Mouse (Mus musculus): ENCODE data around the gene Cdk18. TPM values are rescaled to one million over a fixed set of nuclear protein-coding genes. Genes with fewer than 3 reads are reported as not detected.
A peak's percentile ranks its signal among the peaks of the same experiment; 100 is the strongest.

Gene Cdk18
- polyA plus RNA-seq, 2 experiments, result 0.67 to 1.7 TPM

DNA sequence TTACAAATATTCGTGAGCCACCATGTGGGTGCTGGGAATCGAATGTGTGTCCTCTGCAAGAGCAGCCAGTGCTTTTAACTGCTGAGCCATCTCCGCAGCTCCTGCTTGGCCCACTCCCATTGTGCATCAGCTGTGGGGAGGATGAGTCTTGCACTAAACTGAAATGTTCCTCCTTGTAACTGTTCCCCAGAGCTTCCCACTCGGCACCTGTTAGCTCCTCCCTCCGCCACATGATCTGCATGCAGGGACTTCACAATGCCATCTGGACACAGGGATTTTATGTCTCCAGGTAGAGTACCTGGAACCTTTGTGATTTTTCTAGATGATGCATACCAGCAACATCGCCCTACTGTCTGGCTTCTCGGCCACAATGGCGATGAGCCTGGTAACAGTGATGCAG is 70.0 kb downstream of the Cdk18 start:
- ATAC-seq (ENCODE audit: insufficient read depth) (no peak), DNase-seq (ENCODE audit: low read depth in 3 of 3, low spot score in 3 of 3) (no peak)
- Histone ChIP-seq H3K9ac (replicated peaks) (no peak overlapping the region), H3K27me3 (ENCODE audit: control insufficient read depth, insufficient read depth, low read length) (peaks cover 34% of the 10 kb centered on the region), H3K4me3 (ENCODE audit: insufficient read depth in 1 of 2, low read depth in 2 of 2, low read length in 2 of 2) (no peak overlapping the region), H3K27ac (no peak overlapping the region), H3K9me3 (ENCODE audit: control insufficient read depth, low read length) (no peaks in the 10 kb centered on the region), H3K4me1 (replicated peaks; ENCODE audit: control insufficient read depth in 2 of 2, insufficient read depth in 2 of 2, low read length in 1 of 2) (no peaks in the 10 kb centered on the region), H3K4me2 (ENCODE audit: low read depth) (no peak overlapping the region), H3K36me3 (replicated peaks; ENCODE audit: control insufficient read depth, insufficient read depth, low read depth) (no peaks in the 10 kb centered on the region)
- TF ChIP-seq EP300 (IDR thresholded peaks at IDR 0.05; ENCODE audit: low read depth) (no peak), CTCF (IDR thresholded peaks at IDR 0.05; ENCODE audit: low read depth) (no peak)
- 62% methylated on average over 8 of the region's 8 CpGs for WGBS (ENCODE audit: insufficient replicate concordance)

DNA sequence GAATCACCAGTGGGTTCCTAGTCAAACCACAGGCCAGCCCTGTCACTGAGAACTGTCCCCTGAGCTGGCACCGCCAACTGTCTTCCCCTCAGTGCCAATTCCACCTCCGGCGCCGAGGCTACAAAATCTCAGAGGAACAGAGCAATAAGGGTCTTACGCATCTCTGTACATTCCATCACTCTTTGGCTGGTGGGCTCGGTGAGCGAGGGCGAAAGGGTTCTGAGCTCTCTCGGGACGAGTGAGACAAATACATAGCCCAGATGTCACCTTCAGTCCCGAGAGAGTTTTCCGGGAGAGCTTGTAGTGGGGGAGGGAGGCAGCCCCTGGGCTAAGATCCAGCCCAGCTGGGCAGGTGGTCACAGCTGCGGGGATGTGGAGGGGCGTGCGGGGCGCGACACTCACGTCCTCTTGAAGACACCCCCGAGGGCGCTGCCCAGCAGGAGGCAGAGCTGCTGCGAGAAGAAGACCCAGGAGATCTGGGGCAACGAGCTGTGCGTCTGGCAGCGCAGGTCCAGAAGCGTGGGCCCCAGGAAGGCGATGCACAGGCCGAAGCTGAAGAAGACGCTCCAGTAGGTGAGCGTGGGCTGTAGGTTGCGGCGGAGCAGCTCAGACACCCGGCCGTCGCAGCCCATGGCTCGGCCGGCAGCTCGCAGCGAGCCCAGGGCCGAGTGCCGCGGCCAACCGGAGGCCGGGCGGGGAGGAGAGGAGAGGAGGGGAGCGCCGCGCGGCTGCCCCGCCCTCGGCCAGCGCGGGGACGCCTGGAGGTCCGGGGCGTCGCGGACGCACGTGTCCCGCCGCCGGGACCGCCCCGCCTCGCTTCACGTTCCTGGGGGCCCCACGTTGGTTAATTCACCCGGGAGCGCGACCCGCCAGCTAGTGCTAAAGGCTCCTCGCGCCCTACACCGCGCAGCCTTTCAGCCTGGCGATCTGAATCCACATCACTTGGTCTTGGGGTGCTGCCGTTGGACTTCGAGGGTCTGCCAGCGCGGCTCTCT is 71.9 kb downstream of the Cdk18 start, which contains the start of gene Mfsd4a:
Gene Mfsd4a, minus strand, starts transcription at position 802 of the 995 bp plus-strand sequence.
- Histone ChIP-seq H3K4me3 (ENCODE audit: insufficient read depth in 1 of 2, low read depth in 2 of 2, low read length in 2 of 2) (peak within 1 kb of the TSS; percentile 14 to 25), H3K36me3 (replicated peaks; ENCODE audit: control insufficient read depth, insufficient read depth, low read depth) (no peaks in the 10 kb centered on the region), H3K9ac (replicated peaks) (no peak within 1 kb of the TSS), H3K27ac (no peak within 1 kb of the TSS), H3K4me1 (replicated peaks; ENCODE audit: control insufficient read depth in 2 of 2, insufficient read depth in 2 of 2, low read length in 1 of 2) (no peaks in the 10 kb centered on the region), H3K27me3 (ENCODE audit: control insufficient read depth, insufficient read depth, low read length) (peaks cover 34% of the 10 kb centered on the region), H3K4me2 (ENCODE audit: low read depth) (peak within 1 kb of the TSS; percentile 54), H3K9me3 (ENCODE audit: control insufficient read depth, low read length) (no peaks in the 10 kb centered on the region)
- ATAC-seq (ENCODE audit: insufficient read depth) (no peak), DNase-seq (ENCODE audit: low read depth in 3 of 3, low spot score in 3 of 3) (no peak)
- TF ChIP-seq EP300 (IDR thresholded peaks at IDR 0.05; ENCODE audit: low read depth) (no peak), CTCF (IDR thresholded peaks at IDR 0.05; ENCODE audit: low read depth) (0 out of 2 replicates have a peak, but pooled peaks have one; percentile 25)
- 3% methylated on average over 71 of the region's 80 CpGs for WGBS (ENCODE audit: insufficient replicate concordance)

DNA sequence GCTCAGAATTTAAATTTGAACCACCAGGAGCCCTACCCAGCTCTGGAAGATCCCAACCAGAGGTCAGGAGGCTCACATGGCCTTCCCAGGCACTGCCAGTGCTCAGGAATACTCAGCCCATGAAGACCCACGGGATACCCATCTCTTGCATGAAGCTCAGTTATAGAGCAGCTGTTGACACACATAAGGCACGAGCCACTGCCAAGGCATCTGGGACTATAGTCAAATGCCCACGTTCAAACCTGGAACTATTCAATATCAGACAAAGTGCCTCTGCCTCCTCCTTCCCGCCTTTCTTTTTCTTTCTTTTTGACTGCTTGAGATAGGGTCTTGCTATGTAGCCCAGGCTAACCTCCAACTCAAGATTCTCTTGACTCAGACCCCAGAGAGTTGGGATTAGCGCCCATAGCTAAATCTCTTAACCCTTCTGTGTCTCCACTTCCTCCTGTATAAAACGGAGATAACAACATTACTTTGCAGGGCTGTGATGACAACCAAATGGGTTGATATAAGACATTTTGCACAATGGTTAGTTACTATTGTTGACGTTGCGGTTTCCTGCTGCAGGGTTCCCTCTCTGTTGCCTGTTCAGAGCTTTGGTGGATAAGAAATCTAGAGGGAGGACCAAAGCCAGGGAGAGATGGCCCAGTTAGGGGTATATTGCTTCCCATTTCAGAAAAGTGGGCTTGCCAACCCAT is 73.9 kb downstream of the Cdk18 start:
- DNase-seq (ENCODE audit: low read depth in 3 of 3, low spot score in 3 of 3) (no peak), ATAC-seq (ENCODE audit: insufficient read depth) (no peak)
- Histone ChIP-seq H3K27me3 (ENCODE audit: control insufficient read depth, insufficient read depth, low read length) (peaks cover 34% of the 10 kb centered on the region), H3K4me2 (ENCODE audit: low read depth) (no peak overlapping the region), H3K9ac (replicated peaks) (no peak overlapping the region), H3K4me3 (ENCODE audit: insufficient read depth in 1 of 2, low read depth in 2 of 2, low read length in 2 of 2) (no peak overlapping the region), H3K36me3 (replicated peaks; ENCODE audit: control insufficient read depth, insufficient read depth, low read depth) (no peaks in the 10 kb centered on the region), H3K4me1 (replicated peaks; ENCODE audit: control insufficient read depth in 2 of 2, insufficient read depth in 2 of 2, low read length in 1 of 2) (no peaks in the 10 kb centered on the region), H3K27ac (no peak overlapping the region), H3K9me3 (ENCODE audit: control insufficient read depth, low read length) (no peaks in the 10 kb centered on the region)
- TF ChIP-seq CTCF (IDR thresholded peaks at IDR 0.05; ENCODE audit: low read depth) (no peak), EP300 (IDR thresholded peaks at IDR 0.05; ENCODE audit: low read depth) (no peak)
- 37% methylated on average over 8 of the region's 8 CpGs for whole genome bisulfite sequencing (ENCODE audit: insufficient replicate concordance)

DNA sequence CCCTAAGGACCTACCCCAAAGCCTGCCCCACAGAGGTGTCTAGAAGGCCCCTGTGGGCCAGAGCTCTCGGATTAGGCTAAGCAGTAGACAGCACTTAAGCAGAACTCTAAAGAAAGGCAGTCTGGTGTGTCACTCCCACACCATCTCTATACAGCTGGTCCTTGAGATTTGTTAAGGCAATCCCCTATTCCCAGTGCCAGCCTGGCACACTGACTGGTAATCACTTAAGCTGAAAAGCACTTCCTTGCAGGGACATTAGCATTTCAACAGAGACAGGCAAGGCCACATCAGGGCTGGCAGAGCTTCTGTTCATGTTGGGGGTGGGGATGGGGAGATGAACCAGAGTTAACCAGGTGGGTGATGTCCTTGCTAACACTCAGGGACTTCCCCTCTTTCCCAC is 74.5 kb downstream of the Cdk18 start:
- TF ChIP-seq CTCF (IDR thresholded peaks at IDR 0.05; ENCODE audit: low read depth) (no peak), EP300 (IDR thresholded peaks at IDR 0.05; ENCODE audit: low read depth) (no peak)
- WGBS (ENCODE audit: insufficient replicate concordance), result 69% methylated on average over 1 of the region's 1 CpGs
- DNase-seq (ENCODE audit: low read depth in 3 of 3, low spot score in 3 of 3), result no peak
- no peaks in the 10 kb centered on the region for H3K4me1 ChIP-seq (replicated peaks; ENCODE audit: control insufficient read depth in 2 of 2, insufficient read depth in 2 of 2, low read length in 1 of 2)
- H3K9me3 ChIP-seq (ENCODE audit: control insufficient read depth, low read length), result no peaks in the 10 kb centered on the region
- no peak for ATAC-seq (ENCODE audit: insufficient read depth)
- H3K27me3 ChIP-seq (ENCODE audit: control insufficient read depth, insufficient read depth, low read length), result peaks cover 34% of the 10 kb centered on the region
- H3K4me3 ChIP-seq (ENCODE audit: insufficient read depth in 1 of 2, low read depth in 2 of 2, low read length in 2 of 2), result no peak overlapping the region
- H3K9ac ChIP-seq (replicated peaks), result no peak overlapping the region
- H3K4me2 ChIP-seq (ENCODE audit: low read depth), result no peak overlapping the region
- no peak overlapping the region for H3K27ac ChIP-seq
- H3K36me3 ChIP-seq (replicated peaks; ENCODE audit: control insufficient read depth, insufficient read depth, low read depth), result no peaks in the 10 kb centered on the region

DNA sequence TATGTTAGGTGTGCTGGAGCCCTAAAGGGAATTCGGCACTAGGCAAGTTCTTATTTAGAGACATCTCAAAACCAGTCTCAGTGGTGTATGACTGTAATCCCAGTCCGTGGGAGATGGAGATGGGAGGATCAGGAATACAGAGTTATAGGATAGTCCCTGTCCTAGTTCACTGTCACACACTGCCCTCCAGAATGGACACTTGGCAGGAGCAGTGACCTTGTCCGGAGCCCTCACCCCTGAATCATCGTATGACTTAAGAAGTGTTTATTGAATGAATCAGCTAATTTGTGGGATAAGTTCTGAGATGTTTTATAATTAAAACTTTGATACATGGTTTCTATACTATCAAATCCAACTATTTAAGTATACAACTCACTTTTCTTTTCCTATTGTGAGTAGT is 76.4 kb downstream of the Cdk18 start:
- TF ChIP-seq CTCF (IDR thresholded peaks at IDR 0.05; ENCODE audit: low read depth) (no peak), EP300 (IDR thresholded peaks at IDR 0.05; ENCODE audit: low read depth) (no peak)
- Histone ChIP-seq H3K27me3 (ENCODE audit: control insufficient read depth, insufficient read depth, low read length) (peaks cover 22% of the 10 kb centered on the region), H3K4me3 (ENCODE audit: insufficient read depth in 1 of 2, low read depth in 2 of 2, low read length in 2 of 2) (no peak overlapping the region), H3K9me3 (ENCODE audit: control insufficient read depth, low read length) (no peaks in the 10 kb centered on the region), H3K9ac (replicated peaks) (no peak overlapping the region), H3K4me2 (ENCODE audit: low read depth) (no peak overlapping the region), H3K36me3 (replicated peaks; ENCODE audit: control insufficient read depth, insufficient read depth, low read depth) (no peaks in the 10 kb centered on the region), H3K4me1 (replicated peaks; ENCODE audit: control insufficient read depth in 2 of 2, insufficient read depth in 2 of 2, low read length in 1 of 2) (no peaks in the 10 kb centered on the region), H3K27ac (no peak overlapping the region)
- DNase-seq (ENCODE audit: low read depth in 3 of 3, low spot score in 3 of 3) (no peak), ATAC-seq (ENCODE audit: insufficient read depth) (no peak)
- WGBS (ENCODE audit: insufficient replicate concordance), result 55% methylated on average over 4 of the region's 4 CpGs

Other genes starting within 250 kb of the Cdk18 start
- 18.0 and 23.2 TPM in 2 replicates for gene Nucks1, start 229.2 kb downstream of the Cdk18 start, polyA plus RNA-seq (2012; rRNA removed)
- 20.2 and 21.3 TPM in 2 replicates for gene Nucks1, start 229.2 kb downstream of the Cdk18 start, polyA plus RNA-seq (2014; fragmentation: Nextera tagmentation; extraction: Ambion mirVana)
- gene Slc45a3, start 176.7 kb downstream of the Cdk18 start, polyA plus RNA-seq (2012; rRNA removed), result 1.9 and 2.4 TPM in 2 replicates
- 1.8 and 2.5 TPM in 2 replicates for gene Slc45a3, start 176.7 kb downstream of the Cdk18 start, polyA plus RNA-seq (2014; fragmentation: Nextera tagmentation; extraction: Ambion mirVana)
- 8.8 and 9.1 TPM in 2 replicates for gene Elk4, start 132.1 kb downstream of the Cdk18 start, polyA plus RNA-seq (2012; rRNA removed)
- gene Elk4, start 132.1 kb downstream of the Cdk18 start, polyA plus RNA-seq (2014; fragmentation: Nextera tagmentation; extraction: Ambion mirVana), result 8.9 and 12.0 TPM in 2 replicates
- 0.02 TPM in 2 replicates for gene Mfsd4a, start 71.6 kb downstream of the Cdk18 start, polyA plus RNA-seq (2012; rRNA removed)
- 2.6 and 4.1 TPM in 2 replicates for gene Mfsd4a, start 71.6 kb downstream of the Cdk18 start, polyA plus RNA-seq (2014; fragmentation: Nextera tagmentation; extraction: Ambion mirVana)
- gene Lemd1, start 51.7 kb upstream of the Cdk18 start, polyA plus RNA-seq (2012; rRNA removed), result not detected in 2 replicates
- not detected in 2 replicates for gene Lemd1, start 51.7 kb upstream of the Cdk18 start, polyA plus RNA-seq (2014; fragmentation: Nextera tagmentation; extraction: Ambion mirVana)
- gene AC124108.1, start 51.8 kb upstream of the Cdk18 start, polyA plus RNA-seq (2012; rRNA removed), result 0.02 TPM in 1 of 2 replicates, not detected in the other
- gene AC124108.1, start 51.8 kb upstream of the Cdk18 start, polyA plus RNA-seq (2014; fragmentation: Nextera tagmentation; extraction: Ambion mirVana), result not detected in 2 replicates
- not detected in 2 replicates for gene Gm10188, start 90.1 kb upstream of the Cdk18 start, polyA plus RNA-seq (2012; rRNA removed)
- not detected in 2 replicates for gene Gm10188, start 90.1 kb upstream of the Cdk18 start, polyA plus RNA-seq (2014; fragmentation: Nextera tagmentation; extraction: Ambion mirVana)
- gene Klhdc8a, start 158.9 kb upstream of the Cdk18 start, polyA plus RNA-seq (2012; rRNA removed), result 0.01 and 0.04 TPM in 2 replicates
- 0.03 and 0.13 TPM in 2 replicates for gene Klhdc8a, start 158.9 kb upstream of the Cdk18 start, polyA plus RNA-seq (2014; fragmentation: Nextera tagmentation; extraction: Ambion mirVana)
- 1.0 and 1.2 TPM in 2 replicates for gene Nuak2, start 176.4 kb upstream of the Cdk18 start, polyA plus RNA-seq (2012; rRNA removed)
- 2.0 and 2.1 TPM in 2 replicates for gene Nuak2, start 176.4 kb upstream of the Cdk18 start, polyA plus RNA-seq (2014; fragmentation: Nextera tagmentation; extraction: Ambion mirVana)